Mouse (Mus musculus) left cerebral cortex, postnatal 14 days (tissue): ENCODE measurements around the gene Sugp1. TPM values are rescaled to one million over a fixed set of nuclear protein-coding genes. Genes with fewer than 3 reads are reported as not detected.
"Not testable (repeated sequence)": the region's sequence is repeated elsewhere in the genome, so short reads cannot be mapped to it uniquely, and the experiment has no call there.

ENCODE experiments used
- DNase-seq, 2 experiments: peaks; one replicate each; pipeline ENCODE4 v3.0.0; 2021 to 2022; ENCODE audit warnings: low spot score in 2 of 2, mixed read lengths in 1 of 2
- intact Hi-C: fragments of 180-260 bp; cut with DNase I; formaldehyde crosslinking; loops from one replicate; pipeline ENCODE4 v1.15.1; 2025
- total RNA-seq, 2 experiments: library from RNA; stranded (reverse); gene quantifications; 2 replicates each; pipeline ENCODE4 v1.2.3; 2021

The Sugp1 gene
- total RNA-seq, 2 experiments from 2014 or later: 47.7 to 52.0 TPM

- intact Hi-C loops: no loop called here
These were observed 12.4 kb upstream of the Sugp1 start for GRCm38 (mm10) chr8:70030255-70030654.

GRCm38 (mm10) chr8:70037994-70038393 is 4.6 kb upstream of the Sugp1 start:
- intact Hi-C loops: no loop called here
- DNase-seq: no peak

More at GRCm38 (mm10) chr8:70030255-70030654, 12.4 kb upstream of the Sugp1 start:
- DNase-seq: no peak

GRCm38 (mm10) chr8:70041885-70042546 is 597 bp upstream of the Sugp1 start:
- DNase-seq: peak in 1 of 2 experiments; percentile 36
- intact Hi-C loops: no loop called here

GRCm38 (mm10) chr8:70043996-70044395 is 1.4 kb downstream of the Sugp1 start:
- intact Hi-C loops: no loop called here
- DNase-seq: no peak

GRCm38 (mm10) chr8:70049662-70050061 is 7.0 kb downstream of the Sugp1 start:
- intact Hi-C loops: no loop called here

GRCm38 (mm10) chr8:70050434-70050833 is 7.8 kb downstream of the Sugp1 start:
- intact Hi-C loops, DNase-seq: not testable (repeated sequence)

More at GRCm38 (mm10) chr8:70049662-70050061, 7.0 kb downstream of the Sugp1 start:
- no peak for DNase-seq

- DNase-seq: no peak
- intact Hi-C loops: no loop called here
These were observed 15.1 kb downstream of the Sugp1 start for GRCm38 (mm10) chr8:70057721-70058120.

GRCm38 (mm10) chr8:70071836-70072440 is 29.3 kb downstream of the Sugp1 start:
- no peak for DNase-seq
- intact Hi-C loops: no loop called here

- DNase-seq: no peak
- intact Hi-C loops: no loop called here
These were observed 29.9 kb downstream of the Sugp1 start, which contains the start of gene Tm6sf2 for GRCm38 (mm10) chr8:70072441-70073069. Tm6sf2 (plus strand) TSS chr8:70072924.

- intact Hi-C loops: no loop called here
- DNase-seq: no peak
These were observed 30.5 kb downstream of the Sugp1 start for GRCm38 (mm10) chr8:70073120-70073519.

- intact Hi-C loops: no loop called here
- no peak for DNase-seq
These were observed 31.1 kb downstream of the Sugp1 start for GRCm38 (mm10) chr8:70073682-70074081.

GRCm38 (mm10) chr8:70081976-70082375 is 39.4 kb downstream of the Sugp1 start:
- intact Hi-C loops: no loop called here
- DNase-seq: no peak

- intact Hi-C loops: no loop called here
- no peak for DNase-seq
These were observed 40.7 kb downstream of the Sugp1 start, which contains the start of gene Hapln4 for GRCm38 (mm10) chr8:70083285-70083684. Hapln4 (plus strand) TSS chr8:70083457.

GRCm38 (mm10) chr8:70084191-70085065 is 41.8 kb downstream of the Sugp1 start:
- intact Hi-C loops: loop anchor here (5.0 kb wide), 1 partner anchor 138 kb away; no protein-coding TSS in a partner anchor
- no peak for DNase-seq

GRCm38 (mm10) chr8:70086151-70086550 is 43.5 kb downstream of the Sugp1 start:
- intact Hi-C loops: loop anchor here (2.0 to 5.0 kb wide), 2 partner anchors 81 to 136 kb away; no protein-coding TSS in a partner anchor
- no peak for DNase-seq

GRCm38 (mm10) chr8:70087237-70087636 is 44.6 kb downstream of the Sugp1 start:
- intact Hi-C loops: loop anchor here (2.0 to 5.0 kb wide), 2 partner anchors 80 to 135 kb away; no protein-coding TSS in a partner anchor
- DNase-seq: no peak

- intact Hi-C loops: loop anchor here (2.0 to 5.0 kb wide), 3 partner anchors 33 to 134 kb away; partner anchors contain the start of gene Ncan
- peak; percentile 64 to 72 for DNase-seq
These were observed 45.4 kb downstream of the Sugp1 start for GRCm38 (mm10) chr8:70087836-70088650.

GRCm38 (mm10) chr8:70089296-70089960 is 46.8 kb downstream of the Sugp1 start:
- intact Hi-C loops: loop anchor here (2.0 to 5.0 kb wide), 2 partner anchors 31 to 133 kb away; partner anchors contain the start of gene Ncan
- peak in 1 of 2 experiments; percentile 62 for DNase-seq
